ENCODE assay signal across 21 mouse cellular contexts in genomic region chr13:71747003-71747965, GRCm38 (mm10).
"Had no signal": no experiment of that assay in that cellular context is flagged by ENCODE, and none has a peak within 500 bp of the region (broad histone marks: within the 10 kb centered on the region; RNA-seq: fewer than 3 reads in every experiment).

No protein-coding gene starts in this region.

- H3K36me3 ChIP-seq: heart, embryonic 10.5 days; heart, embryonic 12.5 days; hindbrain, embryonic 13.5 days; liver, embryonic 13.5 days; liver, embryonic 15.5 days had no signal

- H3K27me3 ChIP-seq: heart, embryonic 12.5 days; hindbrain, embryonic 13.5 days; liver, embryonic 13.5 days; liver, embryonic 15.5 days had no signal

- ATAC-seq: hindbrain, embryonic 16.5 days; intestine, postnatal 0 days had no signal

- H3K9ac ChIP-seq: heart, embryonic 12.5 days; hindbrain, embryonic 13.5 days; liver, embryonic 13.5 days; liver, embryonic 15.5 days had no signal

- H3K4me2 ChIP-seq: heart, embryonic 12.5 days; hindbrain, embryonic 13.5 days; liver, embryonic 11.5 days; liver, embryonic 13.5 days; liver, embryonic 15.5 days had no signal

- H3K9me3 ChIP-seq: heart, embryonic 10.5 days; heart, embryonic 12.5 days; hindbrain, embryonic 13.5 days; liver, embryonic 13.5 days; liver, embryonic 15.5 days had no signal

- DNase-seq: gastrocnemius, adult 2 months; gastrocnemius, postnatal 10 days; gastrocnemius, postnatal 25 days; heart, adult 18-20 months; heart, postnatal 10 days; kidney, adult 18-20 months; kidney, adult 8-10 months; kidney, postnatal 10 days; kidney, postnatal 25 days; kidney, postnatal 4 days; liver; liver, embryonic 13.5 days had no signal

- H3K4me3 ChIP-seq: gastrocnemius, adult 2 months; heart, embryonic 10.5 days; heart, embryonic 12.5 days; hindbrain, embryonic 13.5 days; layer of hippocampus, adult 2 months; left cerebral cortex, adult 2 months; liver, embryonic 13.5 days; liver, embryonic 15.5 days had no signal

- H3K4me1 ChIP-seq: heart, embryonic 10.5 days; heart, embryonic 12.5 days; hindbrain, embryonic 13.5 days; liver, embryonic 13.5 days; liver, embryonic 15.5 days had no signal

- H3K27ac ChIP-seq: gastrocnemius, adult 2 months; heart, embryonic 10.5 days; hindbrain, embryonic 13.5 days; layer of hippocampus, adult 2 months; left cerebral cortex, adult 2 months; liver, embryonic 13.5 days; liver, embryonic 15.5 days had no signal
